Mouse (Mus musculus): ENCODE results near the gene Gm10376. TPM values are rescaled to one million over a fixed set of nuclear protein-coding genes. Genes with fewer than 3 reads are reported as not detected.

The Gm10376 gene
- polyA plus RNA-seq (2017; shearing (Covaris generic)) = not detected

GRCm38 (mm10) chr14:43015528-43015927 lies at the start of gene Gm10376:
Gene Gm10376, minus strand, starts transcription at chr14:43015628.

GRCm38 (mm10) chr14:42993524-42993923 lies 21.9 kb downstream of the Gm10376 start, which contains the start of gene Gm8082:
Gene Gm8082, minus strand, starts transcription at chr14:42993624.

Other genes with a start within 250 kb of the Gm10376 start
- gene Gm3015, start 246.8 kb downstream of the Gm10376 start, polyA plus RNA-seq (2017; shearing (Covaris generic)) = not detected
- not detected for gene Gm10377, start 217.6 kb downstream of the Gm10376 start, polyA plus RNA-seq (2017; shearing (Covaris generic))
- gene Gm21977, start 162.2 kb downstream of the Gm10376 start, polyA plus RNA-seq (2017; shearing (Covaris generic)) = not detected
- not detected for gene Gm8082, start 22.0 kb downstream of the Gm10376 start, polyA plus RNA-seq (2017; shearing (Covaris generic))
- gene Gm8094, start 61.0 kb upstream of the Gm10376 start, polyA plus RNA-seq (2017; shearing (Covaris generic)) = not detected
- not detected for gene Gm8104, start 85.0 kb upstream of the Gm10376 start, polyA plus RNA-seq (2017; shearing (Covaris generic))
- not detected for gene Gm7233, start 164.2 kb upstream of the Gm10376 start, polyA plus RNA-seq (2017; shearing (Covaris generic))
- gene Gm8122, start 219.7 kb upstream of the Gm10376 start, polyA plus RNA-seq (2017; shearing (Covaris generic)) = not detected
- gene Gm8126, start 243.0 kb upstream of the Gm10376 start, polyA plus RNA-seq (2017; shearing (Covaris generic)) = not detected